Mouse (Mus musculus): ENCODE measurements at regions not wholly inside any gene's neighbourhood (a gene's known extent, or its start where the extent isn't known, plus 50 kb on each side); places are given as distances from the start of the nearest gene placed in this dataset.
"Not testable (repeated sequence)": the region's sequence is repeated elsewhere in the genome, so short reads cannot be mapped to it uniquely, and the experiment has no call there.

DNA sequence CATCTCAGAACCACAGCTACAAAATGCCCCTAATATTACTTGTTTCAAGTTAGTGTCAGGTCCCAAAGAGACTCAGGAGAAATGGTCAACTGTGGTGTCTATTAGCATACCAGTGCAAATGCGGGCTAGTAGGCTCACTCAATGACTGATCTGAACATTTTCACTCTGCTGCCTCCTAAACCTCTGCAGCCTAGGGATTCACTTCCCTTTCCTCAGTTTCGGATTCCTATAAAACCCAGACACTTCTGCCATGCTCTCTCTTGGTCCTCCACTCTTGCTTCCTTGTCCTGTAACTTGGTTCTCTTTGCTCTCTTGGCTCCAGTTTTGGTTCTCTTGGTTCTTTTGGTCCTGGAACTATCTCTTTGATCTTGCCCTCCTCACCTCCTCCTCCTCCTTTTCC lies 206.3 kb upstream of the Spef2 start:
- no peak for DNase-seq (ENCODE audit: low read depth, low spot score)

DNA sequence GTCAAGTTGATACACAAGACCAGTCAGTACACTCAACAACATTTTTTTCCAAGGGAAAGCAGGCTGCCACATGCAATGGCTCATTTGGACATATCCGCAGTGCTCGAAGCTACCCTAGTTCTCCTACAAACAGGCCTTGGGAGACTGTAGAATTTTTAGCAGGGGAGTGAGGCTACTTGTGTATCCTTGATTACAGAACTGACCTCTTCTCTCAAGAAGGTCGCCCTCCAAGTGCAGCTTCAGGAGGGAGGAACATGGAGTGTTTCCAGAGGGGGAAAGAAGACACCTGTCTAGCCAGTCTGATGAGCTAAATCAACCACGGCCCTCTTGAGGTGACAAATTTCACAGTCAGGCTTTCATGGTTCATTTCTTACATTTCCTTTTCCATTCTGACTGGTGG lies 202.0 kb upstream of the Prlr start:
- no peak for DNase-seq (ENCODE audit: low read depth, low spot score)

DNA sequence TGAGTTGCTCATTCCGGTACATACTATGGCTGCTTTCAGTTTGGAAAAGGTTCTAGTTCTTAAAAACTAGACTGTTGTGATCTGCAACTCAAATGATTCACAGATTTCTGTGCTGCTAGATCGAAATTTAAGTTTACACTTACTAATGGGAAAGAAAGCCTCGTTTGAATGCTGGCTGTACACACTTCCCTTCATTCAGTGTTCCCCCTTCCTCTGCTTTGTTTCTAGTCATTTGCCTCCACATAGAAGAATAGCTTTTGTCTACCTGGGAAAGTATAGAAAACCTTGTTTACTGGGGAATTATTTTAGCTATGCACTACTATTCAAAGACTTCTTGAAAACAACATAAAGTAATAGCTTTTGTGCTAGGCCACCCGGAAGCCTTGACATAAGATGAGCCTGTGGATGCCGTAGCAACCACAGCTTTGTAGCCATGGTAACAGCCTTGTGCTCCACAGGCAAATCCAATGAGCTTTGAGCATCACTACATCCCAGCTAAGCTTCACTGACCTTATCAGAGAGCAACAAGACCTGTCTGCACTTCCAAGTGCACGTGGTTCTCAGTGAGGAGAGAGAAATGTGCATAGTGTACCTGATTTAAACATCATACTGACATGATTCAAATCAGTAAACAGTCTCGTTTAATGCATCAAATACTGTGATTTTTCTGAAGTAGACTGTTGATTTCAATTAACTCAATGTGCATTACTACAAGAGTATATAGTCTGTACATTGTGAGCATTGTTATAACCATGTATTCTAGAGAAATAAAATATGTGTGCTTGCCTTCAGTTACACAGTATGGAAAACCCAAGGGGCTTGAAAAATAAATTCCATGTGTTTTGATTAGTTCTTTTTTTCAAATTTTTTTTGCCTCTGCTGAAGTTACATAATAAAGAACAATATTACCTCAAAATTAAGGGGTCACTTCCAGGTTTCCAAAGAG lies 165.5 kb upstream of the Prlr start:
- DNase-seq (ENCODE audit: low read depth, low spot score), result no peak

DNA sequence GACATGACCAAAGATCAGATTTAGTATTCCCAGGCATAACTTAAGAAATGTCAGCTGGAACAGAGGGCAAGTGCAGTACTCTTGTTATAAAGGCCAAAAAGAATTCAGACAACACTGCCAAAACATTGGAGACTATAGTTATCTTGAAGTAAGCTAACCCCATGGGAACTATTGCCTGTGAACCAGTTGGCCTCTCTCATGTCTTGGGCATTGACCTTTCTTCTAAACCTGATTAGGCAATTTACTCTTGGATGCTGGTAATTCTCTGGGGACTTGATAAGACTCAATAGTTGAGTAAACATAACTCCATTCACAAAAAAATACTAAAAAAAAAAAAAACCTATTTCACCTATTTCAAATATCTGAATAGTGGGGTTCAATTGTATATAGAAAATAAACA lies 159.8 kb upstream of the Prlr start:
- no peak for DNase-seq (ENCODE audit: low read depth, low spot score)

DNA sequence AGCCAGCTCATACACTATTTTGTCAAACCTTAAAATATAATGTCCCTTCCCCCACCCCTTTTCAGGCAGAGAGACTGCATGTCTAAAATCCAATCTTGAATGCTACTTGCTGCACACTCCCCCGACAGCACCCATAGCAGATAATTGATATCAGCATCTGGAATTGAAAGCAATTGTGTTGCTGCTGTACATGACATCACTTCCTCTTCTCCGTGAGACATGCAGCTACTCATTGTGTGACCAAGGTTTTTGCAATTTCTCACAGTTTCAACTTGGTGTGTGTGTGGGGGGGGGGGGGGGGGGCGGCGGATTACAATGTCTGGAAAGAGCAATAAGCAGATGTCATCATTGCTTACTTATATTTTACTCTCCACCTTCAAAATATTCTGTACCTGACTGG lies 147.1 kb upstream of the Prlr start:
- DNase-seq (ENCODE audit: low read depth, low spot score), result no peak

DNA sequence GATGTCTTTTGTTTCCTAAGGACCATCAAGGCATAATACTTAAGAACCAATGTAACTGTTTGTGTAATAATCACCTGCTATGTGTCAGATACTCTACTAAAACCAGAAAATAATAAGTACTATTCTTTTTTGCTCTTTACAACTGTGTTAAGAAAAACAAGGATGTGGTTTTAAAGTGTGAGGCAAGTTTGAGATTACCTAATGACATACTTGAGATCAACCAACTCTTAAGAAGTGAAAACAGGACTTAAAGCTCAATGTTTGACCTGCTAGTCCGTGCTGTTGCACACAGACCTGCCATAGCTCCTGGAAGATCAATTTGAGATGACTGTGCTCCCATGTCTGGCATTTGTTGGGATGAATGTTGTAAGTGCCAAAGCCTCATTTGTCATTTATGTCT lies 141.5 kb upstream of the Prlr start:
- DNase-seq (ENCODE audit: low read depth, low spot score), result no peak

DNA sequence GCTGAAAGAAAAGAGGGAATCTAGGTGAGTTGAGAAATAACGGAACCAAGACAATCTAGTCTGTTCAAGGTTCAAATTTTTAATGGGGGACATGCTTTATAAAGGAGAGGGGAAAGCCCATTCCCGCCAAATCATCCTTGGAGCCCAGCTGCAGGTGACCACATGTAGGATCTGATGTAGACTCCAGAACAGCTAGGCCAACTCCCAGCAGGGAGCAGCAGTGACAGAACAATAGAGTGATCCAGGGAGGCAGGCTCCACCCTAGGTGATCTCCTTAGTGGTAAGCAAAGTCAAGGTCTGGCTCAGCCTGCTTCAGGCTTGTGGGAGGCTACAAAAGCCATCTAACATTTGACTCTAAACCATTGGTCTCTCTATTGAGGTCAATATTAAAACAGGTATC lies 140.5 kb upstream of the Prlr start:
- not testable (repeated sequence) for DNase-seq (ENCODE audit: low read depth, low spot score)

DNA sequence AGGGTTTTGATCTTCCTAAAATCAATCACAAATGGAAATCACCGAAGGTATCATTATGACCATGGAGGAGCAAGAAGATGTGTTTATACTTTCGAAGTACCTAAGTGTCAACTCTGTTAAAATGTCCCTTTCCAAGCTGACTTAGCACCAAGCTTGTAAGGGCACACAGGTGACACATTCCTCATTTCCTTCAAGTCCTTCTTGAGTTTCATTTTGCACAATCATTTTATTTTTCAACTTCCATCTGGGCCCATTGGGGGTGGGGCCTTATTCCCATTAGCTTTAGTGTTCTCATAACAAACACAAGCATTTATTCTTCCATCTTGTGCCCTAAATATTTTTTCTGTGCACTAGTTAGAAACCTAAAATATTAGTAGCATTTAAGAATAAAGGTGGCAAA lies 103.5 kb upstream of the Prlr start:
- DNase-seq (ENCODE audit: low read depth, low spot score), result no peak

DNA sequence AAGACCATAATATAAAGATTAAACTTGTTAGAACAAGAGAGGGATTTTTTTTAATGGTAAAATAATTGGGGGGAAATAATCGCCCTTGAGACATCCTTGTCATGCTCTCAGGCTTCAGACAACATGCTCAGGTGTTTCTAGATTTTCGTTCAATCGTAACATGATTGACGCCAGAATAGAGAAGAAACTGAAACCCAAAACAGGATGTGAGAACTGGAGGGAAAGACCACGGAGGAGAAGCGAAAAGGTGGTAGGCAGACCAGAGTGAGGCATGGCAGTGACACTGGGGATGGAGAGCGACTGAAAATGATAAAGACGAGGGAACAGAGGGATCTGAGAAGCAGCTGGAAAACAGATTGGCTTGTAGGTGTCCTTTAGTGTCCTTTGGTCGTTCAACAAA lies 102.1 kb upstream of the Prlr start:
- DNase-seq (ENCODE audit: low read depth, low spot score), result no peak

DNA sequence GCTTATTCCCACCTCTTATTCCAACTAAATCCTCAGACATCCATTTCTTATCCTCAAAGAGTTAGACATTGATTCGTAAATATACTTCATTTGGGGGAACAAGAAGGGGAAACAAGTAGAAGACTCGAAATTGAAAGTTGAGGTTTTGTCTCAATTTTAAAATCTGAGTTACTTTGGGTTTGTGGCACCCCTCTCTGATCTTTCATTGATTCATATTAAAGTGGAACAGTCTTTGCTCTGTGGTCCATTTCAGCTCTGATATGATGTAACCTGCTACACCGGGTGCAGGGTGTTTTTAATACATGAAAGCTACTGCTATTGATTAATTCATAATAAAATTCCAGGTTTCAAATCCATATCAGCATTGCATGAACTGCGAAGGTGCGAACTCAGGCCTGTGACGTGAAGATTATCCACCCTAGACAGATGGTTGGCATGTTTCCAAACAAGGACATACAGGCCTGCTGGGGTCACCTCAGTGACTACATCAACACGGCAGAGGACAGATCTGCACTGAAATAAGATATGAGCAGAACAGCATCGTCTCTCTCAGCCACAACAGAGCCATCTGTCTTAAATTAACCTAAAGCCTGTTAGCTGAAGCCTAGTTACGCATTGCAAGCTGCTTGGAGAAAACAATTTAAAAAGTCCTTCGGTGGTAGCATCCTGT lies 101.5 kb upstream of the Prlr start:
- peak; percentile 11 for DNase-seq (ENCODE audit: low read depth, low spot score)

DNA sequence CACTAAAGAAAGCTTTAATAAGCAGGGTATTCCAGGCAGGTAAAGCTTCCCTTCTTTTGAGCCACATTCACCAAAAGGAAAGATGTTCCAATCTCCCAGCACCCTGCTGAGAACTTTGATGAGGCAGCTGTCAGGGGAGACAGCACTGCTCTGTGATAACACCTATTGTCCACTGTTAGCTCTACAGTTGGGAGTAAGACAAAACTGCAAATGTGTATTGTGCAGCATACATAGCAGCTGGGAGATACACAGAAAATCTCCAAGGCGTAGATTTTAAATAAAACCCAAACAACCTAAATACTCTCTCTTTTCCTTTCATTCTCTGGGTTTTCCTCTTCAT lies 101.0 kb upstream of the Prlr start:
- DNase-seq (ENCODE audit: low read depth, low spot score), result no peak

DNA sequence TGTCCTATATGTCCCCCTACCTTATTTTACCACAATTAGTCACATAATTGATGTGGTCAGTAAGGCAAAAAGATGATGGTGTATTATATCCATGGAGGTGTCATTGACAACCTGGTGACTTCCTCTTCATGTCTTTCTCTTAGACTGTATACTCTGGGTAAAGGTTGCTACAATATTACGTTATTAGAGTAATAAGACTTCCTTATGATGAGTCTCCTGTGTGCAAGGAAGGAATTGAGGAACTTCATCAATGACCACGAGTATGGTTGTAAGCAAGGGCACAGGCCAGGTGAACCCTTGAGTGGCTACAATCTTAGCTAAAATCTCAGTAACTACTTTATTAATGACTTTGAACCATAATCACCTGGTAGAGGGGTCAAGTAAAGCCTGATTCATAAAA lies 98.6 kb upstream of the Prlr start:
- no peak for DNase-seq (ENCODE audit: low read depth, low spot score)

DNA sequence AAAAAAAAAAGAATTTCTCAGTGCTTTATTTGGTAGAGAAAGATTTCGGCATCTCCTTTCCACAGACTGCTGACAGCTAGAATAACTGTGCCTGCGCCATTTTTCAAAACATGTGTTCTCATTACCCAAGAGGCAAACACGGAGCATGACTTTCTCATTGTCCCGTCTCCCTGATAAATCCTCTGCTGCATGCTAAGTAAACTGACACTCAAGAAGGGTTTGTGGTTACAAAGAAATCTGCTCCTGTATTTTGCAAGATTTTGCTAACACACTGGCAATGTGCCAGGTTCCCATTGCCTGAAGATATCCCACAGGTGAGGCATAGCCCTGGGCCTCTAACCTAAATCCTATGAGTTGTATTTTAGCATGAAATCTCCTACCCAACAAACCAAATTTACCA lies 97.5 kb upstream of the Prlr start:
- no peak for DNase-seq (ENCODE audit: low read depth, low spot score)

DNA sequence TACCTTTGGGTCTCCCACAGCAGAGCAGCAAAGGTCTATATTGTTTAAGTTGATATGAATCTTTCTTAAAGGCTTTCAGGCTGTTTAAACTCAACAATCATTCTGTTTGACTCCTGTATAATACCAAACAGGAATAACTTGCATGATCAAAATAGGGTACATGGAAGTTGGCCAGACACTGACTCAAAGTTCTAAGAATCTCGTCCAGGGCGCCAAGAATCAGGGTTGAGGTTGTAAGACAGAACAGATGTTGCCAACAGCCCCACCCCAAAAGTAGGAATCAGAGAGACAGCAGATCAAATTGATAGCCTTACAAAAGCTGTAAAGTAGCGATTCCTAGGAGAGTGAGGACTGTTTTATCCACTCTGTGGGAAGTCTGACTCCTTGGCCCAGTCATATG lies 88.3 kb upstream of the Prlr start:
- no peak for DNase-seq (ENCODE audit: low read depth, low spot score)

DNA sequence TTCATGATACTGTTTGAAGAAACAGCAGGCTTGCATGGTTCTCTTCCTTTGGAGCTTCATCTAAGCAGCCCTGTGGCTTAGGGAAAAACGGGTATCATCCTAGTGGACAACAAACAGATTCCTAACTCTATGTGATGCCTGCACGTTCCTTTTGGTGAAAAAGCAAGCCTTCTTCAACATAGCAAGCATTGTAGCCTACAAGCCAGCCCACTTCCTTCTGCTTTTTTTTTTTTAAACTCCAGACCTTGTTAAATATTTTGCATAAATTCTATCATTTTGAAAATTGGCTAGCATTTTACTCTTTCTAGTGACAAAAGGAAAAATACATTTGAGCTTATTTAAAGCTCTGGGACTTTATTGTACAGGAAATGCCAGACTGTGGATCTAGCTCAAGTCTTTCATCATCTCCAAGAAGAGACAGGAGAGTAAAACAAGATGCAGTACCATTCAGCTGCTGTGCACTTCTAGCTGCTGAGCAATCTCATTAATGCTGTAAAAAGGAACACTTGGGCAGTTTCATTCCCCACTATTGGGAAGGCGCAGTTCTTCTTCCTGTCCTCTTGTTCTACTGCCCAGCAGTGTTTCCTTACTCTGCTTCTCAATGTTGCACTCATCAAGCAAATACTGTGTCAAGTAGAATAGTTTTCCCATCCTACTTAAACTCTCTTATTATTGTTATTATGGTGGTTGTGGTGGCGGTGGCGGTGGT lies 86.5 kb upstream of the Prlr start:
- no peak for DNase-seq (ENCODE audit: low read depth, low spot score)

DNA sequence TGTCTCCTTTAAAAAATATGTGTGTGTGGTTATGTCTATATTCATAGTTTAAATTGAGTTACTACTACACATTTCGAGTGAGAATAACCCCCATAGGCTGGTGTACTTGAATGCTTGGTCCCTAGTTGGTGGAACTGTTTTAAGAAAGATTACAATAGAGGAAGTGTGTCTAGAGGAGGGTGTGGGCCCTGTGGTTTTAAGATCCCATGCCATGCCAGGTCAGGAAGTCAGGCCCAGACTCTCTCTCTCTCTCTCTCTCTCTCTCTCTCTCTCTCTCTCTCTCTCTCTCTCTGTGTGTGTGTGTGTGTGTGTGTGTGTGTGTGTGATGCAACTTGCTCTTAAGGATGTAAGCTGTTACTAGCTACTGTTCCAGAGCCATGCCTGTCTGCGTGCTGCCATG lies 73.7 kb upstream of the Prlr start:
- no peak for DNase-seq (ENCODE audit: low read depth, low spot score)

DNA sequence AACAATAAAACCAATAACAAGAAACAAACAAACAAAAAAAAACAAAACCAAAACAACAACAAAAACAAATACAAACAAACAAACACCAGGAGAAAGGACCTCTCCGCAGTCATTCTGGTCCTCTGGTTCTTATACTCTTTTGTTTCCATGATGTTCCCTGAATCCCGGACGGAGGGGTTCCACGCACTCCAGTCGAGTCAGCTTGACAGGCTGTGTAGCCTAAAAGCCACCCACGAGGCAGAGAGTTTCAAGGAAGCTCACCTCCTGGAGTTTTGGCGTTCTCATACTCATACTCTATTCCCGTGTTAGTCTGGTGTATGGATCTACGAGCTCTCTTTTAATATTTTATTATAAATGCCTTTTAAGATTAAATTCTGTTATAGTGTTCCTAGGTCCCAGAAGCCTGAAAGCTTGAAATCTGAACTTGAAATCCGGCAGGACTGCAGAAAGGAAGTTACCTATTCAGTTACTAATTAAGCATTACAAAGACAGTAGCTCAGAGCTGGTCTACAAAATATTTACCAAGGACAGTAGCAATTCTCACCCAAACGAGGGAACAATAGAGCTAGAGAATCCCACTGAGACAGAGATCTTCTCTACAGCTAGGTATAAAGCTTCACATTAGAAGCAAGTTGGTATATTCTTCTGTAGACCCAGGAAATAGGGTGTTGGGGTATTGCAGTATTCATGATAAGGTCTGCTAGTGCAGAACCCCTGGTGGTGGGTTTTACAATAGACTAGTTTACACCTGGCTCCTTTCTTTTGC lies 71.6 kb upstream of the Prlr start:
- not testable (repeated sequence) for DNase-seq (ENCODE audit: low read depth, low spot score)

DNA sequence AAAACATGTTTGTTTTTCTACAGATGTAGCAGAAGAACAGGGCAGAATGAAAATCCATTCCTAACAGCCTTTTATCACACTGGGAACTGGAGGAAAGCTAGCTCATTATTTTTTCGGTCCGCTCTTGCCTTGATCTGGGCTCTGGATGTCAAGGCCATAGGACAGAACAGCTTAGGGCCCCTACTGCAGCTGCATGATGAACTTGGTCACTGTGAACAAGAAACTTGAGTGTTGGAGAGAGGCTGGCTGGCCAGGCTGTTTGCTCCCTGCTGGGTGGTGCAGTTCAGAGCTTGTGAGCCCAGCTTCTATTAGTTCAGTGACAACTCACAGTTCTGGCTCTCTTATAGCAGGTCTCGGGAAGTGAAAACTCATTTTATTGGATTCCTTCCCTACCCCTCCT lies 70.2 kb upstream of the Prlr start:
- DNase-seq (ENCODE audit: low read depth, low spot score), result no peak
